Mouse (Mus musculus) left cerebral cortex, postnatal 36 days (tissue): Measurements from ENCODE around the gene Mlh3. TPM values are rescaled to one million over a fixed set of nuclear protein-coding genes. Genes with fewer than 3 reads are reported as not detected.

ENCODE experiments used
- DNase-seq, 2 experiments: peaks; one replicate each; pipeline ENCODE4 v3.0.0; 2021 to 2022; ENCODE audit warnings: low spot score in 2 of 2, mixed read lengths in 1 of 2
- intact Hi-C: fragments of 180-260 bp; cut with DNase I; formaldehyde crosslinking; loops from one replicate; pipeline ENCODE4 v1.15.1; 2025
- microRNA-seq: library from miRNA; unstranded; fragments of <30 nt; microRNA quantifications from one replicate; pipeline ENCODE4 v1.2.0, GENCODE M21; 2022
- total RNA-seq, 2 experiments: library from RNA; stranded (reverse); gene quantifications; 2 replicates each; pipeline ENCODE4 v1.2.3; 2021

The Mlh3 gene
- total RNA-seq, 2 experiments from 2014 or later = 15.5 to 17.5 TPM

DNA sequence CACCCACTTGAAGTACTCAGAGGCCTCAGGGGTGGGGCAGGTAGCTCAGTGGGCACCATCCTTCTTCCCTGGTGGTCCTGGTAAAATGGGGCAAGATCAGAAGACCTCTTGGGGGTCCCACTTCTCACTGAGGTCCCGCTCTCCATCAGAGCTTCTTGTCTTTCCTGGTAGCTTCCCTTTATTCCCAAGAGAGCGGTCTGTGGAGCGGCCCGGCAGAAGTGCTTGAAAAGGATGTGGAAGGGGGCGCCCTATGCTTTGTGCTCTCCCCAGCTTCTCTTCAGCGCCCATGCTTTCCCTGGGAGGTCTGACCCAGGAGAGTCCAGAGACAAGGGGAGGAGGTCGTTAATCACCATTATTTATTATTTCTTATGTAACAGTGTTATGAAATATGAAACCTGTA, 73.0 kb downstream of the Mlh3 start:
- DNase-seq = no peak
- intact Hi-C loops = no loop called here

DNA sequence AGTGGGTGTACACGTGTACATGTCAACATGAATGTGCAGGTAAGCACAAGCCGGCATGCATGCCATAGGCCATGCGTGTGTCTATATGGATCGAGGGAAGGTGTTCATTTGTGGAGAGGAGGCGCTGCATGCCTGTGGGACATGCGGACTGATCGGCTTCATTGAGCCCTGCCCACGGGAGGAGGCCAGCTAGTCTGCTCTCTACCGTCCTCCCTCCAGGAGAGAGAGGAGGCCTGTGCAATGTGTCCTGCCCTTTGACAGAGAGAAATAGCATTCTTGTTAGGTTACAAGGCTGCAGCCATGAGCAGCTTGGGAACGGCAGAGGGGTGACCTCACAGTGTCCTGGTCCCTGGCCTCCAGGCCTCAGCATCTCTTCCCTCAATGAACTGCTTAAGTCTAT, 74.2 kb downstream of the Mlh3 start:
- intact Hi-C loops = no loop called here
- no peak for DNase-seq

DNA sequence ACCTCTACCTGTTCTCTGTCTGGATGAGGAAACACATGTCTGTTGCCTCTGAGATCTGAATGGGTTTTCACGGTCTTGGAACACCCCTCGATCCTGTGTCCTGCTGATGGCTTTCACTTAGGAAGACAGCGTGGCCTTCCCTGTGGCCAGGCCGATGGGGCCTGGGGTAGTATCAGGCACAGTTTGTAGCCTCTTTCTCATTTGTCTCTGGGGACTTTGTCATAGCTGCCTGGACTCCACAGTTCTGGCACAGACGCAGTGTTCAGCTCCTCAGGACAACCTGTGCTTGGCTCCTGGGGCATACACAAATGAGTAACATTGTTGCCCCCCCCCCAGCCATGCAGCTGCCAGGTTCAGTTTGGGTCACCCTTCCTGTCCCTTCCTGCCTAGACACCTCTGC, 75.3 kb downstream of the Mlh3 start:
- intact Hi-C loops = no loop called here
- DNase-seq = no peak

DNA sequence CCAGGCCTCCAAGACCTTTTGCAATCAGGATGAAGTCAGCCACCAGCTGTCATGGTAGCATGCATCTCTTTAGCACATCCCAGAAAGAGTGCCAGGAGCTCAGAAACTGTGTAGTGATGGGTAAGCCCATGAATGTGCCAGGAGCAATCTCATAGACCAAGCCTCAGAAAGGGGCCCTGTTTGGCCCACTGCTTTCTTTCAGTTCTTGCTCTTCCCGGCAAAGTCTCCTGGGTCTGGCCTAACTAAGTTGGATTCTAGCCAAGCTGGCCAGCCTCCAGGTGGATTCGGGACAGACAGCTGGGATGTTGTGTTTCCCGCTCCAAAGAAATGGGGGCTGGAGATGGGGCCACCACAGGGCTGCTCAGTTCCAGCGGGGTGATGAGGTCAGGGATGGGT, 75.8 kb downstream of the Mlh3 start:
- peak in 1 of 2 experiments; percentile 36 for DNase-seq

DNA sequence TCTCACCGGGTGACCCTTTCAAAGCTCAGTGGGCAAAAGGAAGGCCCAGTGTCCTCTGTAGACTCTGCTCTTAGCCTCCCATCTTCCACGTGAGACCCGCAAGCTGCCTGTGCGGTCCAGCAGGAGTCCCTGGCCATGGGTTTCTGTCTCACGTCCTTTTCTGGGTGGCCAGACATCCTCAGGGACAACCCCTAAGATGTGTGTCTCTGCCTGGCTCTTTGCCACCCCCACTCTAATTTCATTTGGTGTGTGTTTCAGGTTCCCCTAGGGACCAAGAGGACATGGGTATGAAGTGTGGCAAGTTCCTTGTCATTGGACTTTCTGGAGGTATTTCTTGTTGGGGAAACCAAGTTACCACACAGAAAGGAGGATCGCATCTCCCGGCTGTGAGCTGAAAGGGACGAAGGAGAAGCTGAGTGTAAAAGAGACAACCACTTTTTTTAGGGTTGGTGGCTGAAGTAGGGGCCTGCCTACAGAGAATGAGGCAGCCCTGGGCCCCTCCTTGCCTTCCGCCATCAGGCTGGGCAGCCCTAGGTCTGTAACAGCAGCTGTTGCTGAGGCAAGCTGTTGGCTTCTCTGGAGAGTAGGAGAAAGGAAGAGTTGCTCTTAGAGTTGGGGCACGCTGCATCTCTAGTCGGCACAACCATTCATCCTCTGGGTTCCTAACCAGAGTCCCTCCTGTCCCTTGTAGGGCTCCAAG, 76.3 kb downstream of the Mlh3 start:
- intact Hi-C loops = no loop called here
- no peak for DNase-seq

More for the DNA sequence above, 75.8 kb downstream of the Mlh3 start:
- intact Hi-C loops = no loop called here

DNA sequence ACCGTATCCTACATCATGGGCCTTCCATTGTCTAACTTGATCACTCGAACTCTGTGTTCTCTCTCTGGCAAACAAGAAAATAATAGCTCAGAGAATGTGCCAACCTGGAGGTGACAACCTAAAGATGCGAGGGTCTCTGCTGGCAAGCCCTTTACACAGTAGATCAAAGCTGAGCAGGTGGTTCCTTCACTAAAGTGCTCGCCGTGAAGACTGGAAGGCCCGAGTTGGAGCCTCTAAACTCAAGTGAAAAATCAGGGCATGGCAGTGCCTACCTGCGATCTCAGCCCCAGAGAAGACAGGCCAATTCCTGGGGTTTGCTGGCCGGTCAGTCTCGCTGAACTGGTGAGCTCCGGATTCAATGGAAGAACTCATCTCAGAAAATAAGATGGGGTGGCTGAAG, 77.3 kb downstream of the Mlh3 start:
- intact Hi-C loops = no loop called here
- no peak for DNase-seq

DNA sequence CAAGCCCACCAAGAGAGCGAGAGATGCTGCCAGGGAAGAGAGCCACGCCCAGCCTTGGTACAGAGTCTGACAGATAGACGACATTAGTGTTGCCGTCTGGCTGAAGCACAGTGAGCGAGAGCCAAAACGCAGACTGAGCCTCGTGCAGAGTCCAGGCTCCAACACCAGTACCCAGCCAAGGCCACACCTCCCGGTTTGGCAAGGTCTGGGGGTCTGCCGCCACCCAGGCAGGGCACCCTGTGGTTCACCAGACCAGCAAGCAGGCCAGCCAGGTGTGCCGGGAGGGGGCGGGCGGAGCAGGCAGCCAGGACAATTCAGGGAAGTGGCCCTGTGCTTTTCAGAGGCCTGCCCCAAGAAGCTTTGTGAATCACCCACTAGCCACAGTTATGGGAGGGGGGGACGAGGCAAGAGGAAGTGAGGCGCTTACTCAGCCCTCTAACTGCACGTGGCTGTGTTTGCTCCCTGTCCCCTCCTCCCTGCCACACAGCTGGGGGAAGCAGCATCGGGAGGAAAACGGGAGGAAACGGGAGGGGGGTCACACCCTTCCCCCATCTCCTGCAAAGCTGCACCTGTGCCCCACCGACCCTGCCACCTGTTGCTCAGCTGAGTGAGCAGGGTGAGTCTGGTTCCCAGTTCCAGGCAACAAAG, 77.8 kb downstream of the Mlh3 start:
- DNase-seq = no peak
- intact Hi-C loops = no loop called here

DNA sequence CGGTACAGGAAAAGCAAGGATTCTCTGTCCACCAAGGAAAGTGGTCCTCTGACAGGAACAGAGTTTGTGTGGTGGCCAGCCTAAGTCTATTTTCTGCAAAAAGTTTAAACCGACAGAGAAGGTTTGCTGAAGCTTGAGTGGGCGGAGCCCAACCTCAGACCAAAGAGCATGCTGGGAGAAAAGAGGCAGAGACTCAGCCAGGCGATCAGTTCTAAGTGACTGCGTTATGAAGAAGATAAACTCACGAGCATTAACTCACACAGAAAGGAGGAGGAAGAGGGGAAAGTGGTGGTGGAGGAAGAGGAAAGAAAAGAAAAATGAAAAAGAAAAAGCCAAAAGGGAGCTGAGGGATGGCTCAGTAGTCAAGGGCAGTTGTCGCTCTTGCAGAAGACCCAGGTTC, 80.1 kb downstream of the Mlh3 start:
- no peak for DNase-seq
- intact Hi-C loops = no loop called here

DNA sequence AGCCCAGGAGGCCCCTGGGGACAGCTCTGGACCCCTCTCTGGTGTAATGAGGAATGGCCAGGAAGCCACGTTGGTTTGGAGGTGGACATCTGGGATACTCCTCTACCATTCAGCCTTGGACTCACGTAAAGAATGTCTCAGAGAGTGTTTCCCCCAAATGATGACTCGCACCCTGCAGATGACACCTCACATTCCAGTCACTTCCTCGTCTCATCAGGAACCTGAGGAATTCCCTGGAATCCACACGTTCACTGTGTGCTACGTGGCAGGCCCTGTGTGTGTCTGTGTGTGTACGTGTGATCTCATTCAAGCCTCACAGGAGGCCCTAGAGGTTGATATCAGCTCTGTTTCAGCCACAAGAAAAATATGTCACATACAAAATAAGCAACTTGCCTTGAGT, 84.0 kb downstream of the Mlh3 start:
- intact Hi-C loops = no loop called here
- no peak for DNase-seq

DNA sequence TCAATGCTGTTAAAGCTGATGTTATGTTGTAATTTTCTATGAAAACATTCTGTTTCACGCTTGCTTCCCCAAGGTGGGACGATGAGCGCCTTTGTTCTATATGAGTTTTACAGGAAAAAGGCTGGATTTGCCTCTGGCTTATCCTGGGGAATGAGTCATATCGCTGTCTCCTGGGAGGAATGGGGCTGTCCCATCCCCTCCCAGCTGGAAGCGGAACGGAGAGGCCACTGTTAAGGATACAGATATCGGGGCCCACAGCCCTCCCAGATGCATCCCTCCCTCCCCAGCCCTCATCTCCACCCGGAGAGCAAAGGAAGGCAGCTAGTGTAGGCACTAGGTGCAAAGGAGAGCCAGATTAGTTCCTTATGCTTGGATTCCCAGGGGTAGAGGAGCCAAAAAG, 84.6 kb downstream of the Mlh3 start:
- no peak for DNase-seq
- intact Hi-C loops = no loop called here

Small RNAs within 50 kb of the gene (microRNA-seq; reads per million reads assigned to microRNA genes)
- not detected for gene Mir6938

Other genes starting within 250 kb of the Mlh3 start
- 1 to 10 TPM; 1.8 to 2.8 TPM for gene Prox2, start 159.8 kb downstream of the Mlh3 start, total RNA-seq
- gene Dlst, start 159.8 kb downstream of the Mlh3 start, total RNA-seq = 100 to 1,000 TPM; 144 to 163 TPM
- 10 to 100 TPM; 35.8 to 39.1 TPM for gene Rps6kl1, start 119.3 kb downstream of the Mlh3 start, total RNA-seq
- 1 to 10 TPM; 2.7 to 2.8 TPM for gene Pgf, start 92.8 kb downstream of the Mlh3 start, total RNA-seq
- gene Eif2b2, start 51.1 kb downstream of the Mlh3 start, total RNA-seq = 10 to 100 TPM; 63.0 to 76.6 TPM
- 10 to 100 TPM; 31.1 to 39.0 TPM for gene Acyp1, start 17.8 kb upstream of the Mlh3 start, total RNA-seq
- gene Zc2hc1c, start 18.0 kb upstream of the Mlh3 start, total RNA-seq = 1 to 10 TPM; 2.3 to 2.5 TPM
- gene Nek9, start 68.8 kb upstream of the Mlh3 start, total RNA-seq = 10 to 100 TPM; 31.0 to 33.7 TPM
- gene Tmed10, start 104.2 kb upstream of the Mlh3 start, total RNA-seq = 100 to 1,000 TPM; 150 to 154 TPM
- 10 to 100 TPM; 21.9 to 74.3 TPM for gene Fos, start 203.3 kb upstream of the Mlh3 start, total RNA-seq